Mouse (Mus musculus) liver, postnatal 0 days (tissue): ENCODE data around the gene Serpina5.

Source experiments
- CTCF ChIP-seq: sonication (generic); IDR thresholded peaks from 2 replicates; pipeline ENCODE4 v1.5.1; 2016; ENCODE audit warnings: antibody characterized with exemption, low read depth
- EP300 ChIP-seq: IDR thresholded peaks from 2 replicates; pipeline ENCODE4 v1.6.1; 2016; ENCODE audit warnings: antibody characterized with exemption, low read depth, mild to moderate bottlenecking

GRCm38 (mm10) chr12:104057531-104057930 lies 43.4 kb upstream of the Serpina5 start:
- TF ChIP-seq CTCF (no peak), EP300 (no peak)
